ENCODE assay signal across 16 mouse cellular contexts in the genomic region with DNA sequence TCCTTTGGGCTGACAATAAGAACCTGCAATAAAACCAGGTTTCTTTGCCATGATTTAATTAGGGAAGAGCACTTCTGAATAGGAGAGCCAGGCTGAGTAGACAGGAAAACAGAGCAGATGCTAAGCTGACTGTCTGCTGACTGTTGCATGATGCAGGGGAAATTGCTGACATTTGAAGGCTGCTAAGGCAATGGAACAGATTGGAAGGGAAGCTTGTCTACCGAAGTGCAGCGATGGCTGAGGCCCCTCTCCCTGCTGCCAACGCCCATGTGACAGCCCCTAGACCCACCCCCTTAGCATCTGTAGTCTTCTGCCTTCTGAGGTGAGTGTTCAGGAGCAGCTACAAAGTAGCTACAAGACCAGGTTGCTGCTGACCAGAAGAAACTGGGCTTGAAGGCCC. TPM values are rescaled to one million over a fixed set of nuclear protein-coding genes. Genes with fewer than 3 reads are reported as not detected.
DNase-seq lines count a peak whose midpoint lies in the region; ATAC-seq and TF ChIP-seq lines count a peak whose summit lies in the region.
"Had no signal": no experiment of that assay in that cellular context is flagged by ENCODE, and none has a peak within 500 bp of the region (broad histone marks: within the 10 kb centered on the region; RNA-seq: fewer than 3 reads in every experiment).

No protein-coding gene starts in this region.

- 75% methylated on average over 3 of the region's 3 CpGs for WGBS in limb, embryonic 12.5 days
- WGBS in limb, embryonic 10.5 days, result 78% methylated on average over 3 of the region's 3 CpGs
- 79% methylated on average over 3 of the region's 3 CpGs for WGBS in forebrain, embryonic 15.5 days
- WGBS in hindbrain, embryonic 13.5 days, result 80% methylated on average over 3 of the region's 3 CpGs
- 44% methylated on average over 3 of the region's 3 CpGs for WGBS in liver, postnatal 0 days (ENCODE audit: insufficient replicate concordance)

- TF ChIP-seq EP300 in liver, postnatal 0 days (IDR thresholded peaks at IDR 0.05; ENCODE audit: low read depth), result no peak

- no peaks in the 10 kb centered on the region for H3K9me3 ChIP-seq in limb, embryonic 12.5 days
- H3K9me3 ChIP-seq in limb, embryonic 10.5 days (replicated peaks), result no peaks in the 10 kb centered on the region
- H3K9me3 ChIP-seq in forebrain, embryonic 15.5 days, result no peaks in the 10 kb centered on the region
- no peaks in the 10 kb centered on the region for H3K9me3 ChIP-seq in hindbrain, embryonic 13.5 days
- no peaks in the 10 kb centered on the region for H3K9me3 ChIP-seq in liver, postnatal 0 days (ENCODE audit: low read length)
- H3K9me3 ChIP-seq: heart, embryonic 12.5 days had no signal

- H3K4me2 ChIP-seq in limb, embryonic 12.5 days, result no peak overlapping the region
- H3K4me2 ChIP-seq in forebrain, embryonic 15.5 days (replicated peaks), result no peak overlapping the region
- H3K4me2 ChIP-seq in hindbrain, embryonic 13.5 days, result no peak overlapping the region
- no peak overlapping the region for H3K4me2 ChIP-seq in liver, postnatal 0 days (ENCODE audit: low read depth, low read length)
- H3K4me2 ChIP-seq: heart, embryonic 12.5 days; midbrain, embryonic 11.5 days had no signal

- peaks cover 12% of the 10 kb centered on the region for H3K4me1 ChIP-seq in limb, embryonic 12.5 days (replicated peaks)
- H3K4me1 ChIP-seq in limb, embryonic 10.5 days, result peaks cover 14% of the 10 kb centered on the region
- H3K4me1 ChIP-seq in forebrain, embryonic 15.5 days, result peaks cover 6% of the 10 kb centered on the region
- peaks cover 21% of the 10 kb centered on the region for H3K4me1 ChIP-seq in hindbrain, embryonic 13.5 days (replicated peaks)
- H3K4me1 ChIP-seq in liver, postnatal 0 days (ENCODE audit: insufficient read depth), result 0 out of 2 replicates have a peak, but pooled peaks cover 11% of the 10 kb centered on the region

- ATAC-seq in limb, embryonic 12.5 days (ENCODE audit: insufficient number of reproducible peaks, insufficient read depth, low FRiP score, low TSS enrichment, low read depth), result no peak
- ATAC-seq in forebrain, embryonic 15.5 days (replicated peaks), result no peak
- no peak for ATAC-seq in hindbrain, embryonic 13.5 days (ENCODE audit: low FRiP score)
- no peak for ATAC-seq in liver, postnatal 0 days

- TF ChIP-seq CTCF in liver, postnatal 0 days (IDR thresholded peaks at IDR 0.05; ENCODE audit: low read depth), result no peak

- H3K4me3 ChIP-seq in limb, embryonic 12.5 days (replicated peaks), result no peak overlapping the region
- H3K4me3 ChIP-seq in limb, embryonic 10.5 days, result no peak overlapping the region
- H3K4me3 ChIP-seq in forebrain, embryonic 15.5 days, result no peak overlapping the region
- no peak overlapping the region for H3K4me3 ChIP-seq in hindbrain, embryonic 13.5 days
- H3K4me3 ChIP-seq in liver, postnatal 0 days (ENCODE audit: low read depth, low read length), result no peak overlapping the region
- H3K4me3 ChIP-seq: heart, embryonic 12.5 days had no signal

- no peak overlapping the region for H3K9ac ChIP-seq in limb, embryonic 12.5 days (replicated peaks)
- no peak overlapping the region for H3K9ac ChIP-seq in forebrain, embryonic 15.5 days (replicated peaks)
- H3K9ac ChIP-seq in hindbrain, embryonic 13.5 days, result no peak overlapping the region
- H3K9ac ChIP-seq in liver, postnatal 0 days (replicated peaks), result no peak overlapping the region
- H3K9ac ChIP-seq: heart, embryonic 12.5 days had no signal

- 0 out of 2 replicates have a peak overlapping the region, but pooled peaks have one; percentile 19 for H3K27ac ChIP-seq in limb, embryonic 12.5 days
- no peak overlapping the region for H3K27ac ChIP-seq in limb, embryonic 10.5 days
- peak overlapping the region; percentile 41; the same call in 1 of the 2 replicates for H3K27ac ChIP-seq in forebrain, embryonic 15.5 days (replicated peaks)
- no peak overlapping the region for H3K27ac ChIP-seq in hindbrain, embryonic 13.5 days
- no peak overlapping the region for H3K27ac ChIP-seq in liver, postnatal 0 days (ENCODE audit: low read depth)

- DNase-seq in frontal cortex, postnatal 36 days (ENCODE audit: low spot score in 2 of 2), result peak; percentile 16 to 33
- DNase-seq in frontal cortex, postnatal 25 days (ENCODE audit: low spot score in 2 of 2), result no peak
- no peak for DNase-seq in limb, embryonic 10.5 days (ENCODE audit: low spot score)
- peak; percentile 30 to 51 for DNase-seq in layer of hippocampus, postnatal 10 days (ENCODE audit: low spot score in 2 of 2)
- no peak for DNase-seq in liver, postnatal 0 days
- DNase-seq: B cell, adult 2 months; cerebellum, adult 18-20 months; kidney, adult 11 months had no signal

- no peaks in the 10 kb centered on the region for H3K27me3 ChIP-seq in limb, embryonic 12.5 days
- H3K27me3 ChIP-seq in limb, embryonic 10.5 days (ENCODE audit: low read depth, poor library complexity, severe bottlenecking), result no peaks in the 10 kb centered on the region
- no peaks in the 10 kb centered on the region for H3K27me3 ChIP-seq in forebrain, embryonic 15.5 days
- no peaks in the 10 kb centered on the region for H3K27me3 ChIP-seq in hindbrain, embryonic 13.5 days
- no peaks in the 10 kb centered on the region for H3K27me3 ChIP-seq in liver, postnatal 0 days (ENCODE audit: insufficient read depth, low read length)
- H3K27me3 ChIP-seq: heart, embryonic 12.5 days had no signal

- peaks cover 73% of the 10 kb centered on the region for H3K36me3 ChIP-seq in limb, embryonic 12.5 days
- peaks cover 93% of the 10 kb centered on the region for H3K36me3 ChIP-seq in limb, embryonic 10.5 days
- peaks cover 22% of the 10 kb centered on the region for H3K36me3 ChIP-seq in forebrain, embryonic 15.5 days
- H3K36me3 ChIP-seq in hindbrain, embryonic 13.5 days, result peaks cover 68% of the 10 kb centered on the region
- 0 out of 2 replicates have a peak, but pooled peaks cover 2% of the 10 kb centered on the region for H3K36me3 ChIP-seq in liver, postnatal 0 days (replicated peaks; ENCODE audit: insufficient read depth, low read length)

RNA-seq across cellular contexts. Expression of a gene that starts 47.7 kb away (rescaled TPM):
- polyA plus RNA-seq in limb, embryonic 12.5 days (2016; fragmentation: Nextera tagmentation; extraction: Ambion mirVana), result not detected in 2 replicates
- polyA plus RNA-seq in limb, embryonic 10.5 days (2016; fragmentation: Nextera tagmentation; extraction: Ambion mirVana), result not detected in 2 replicates
- polyA plus RNA-seq in forebrain, embryonic 15.5 days (2015; fragmentation: Nextera tagmentation; extraction: Ambion mirVana), result not detected in 2 replicates
- 1 to 10 TPM in 1 of 2 experiments, under 1 TPM in 1; 0.48 to 1.1 TPM for total RNA-seq in layer of hippocampus, postnatal 10 days (2021)
- polyA plus RNA-seq in hindbrain, embryonic 13.5 days (2015; fragmentation: Nextera tagmentation; extraction: Ambion mirVana), result 0.16 TPM in 1 of 2 replicates, not detected in the other
- 0.38 and 0.52 TPM in 2 replicates for polyA plus RNA-seq in liver, postnatal 0 days (2015; fragmentation: Nextera tagmentation; extraction: Ambion mirVana)
- total RNA-seq: liver, adult 2 months had no signal
- polyA plus RNA-seq: lung, postnatal 0 days; midbrain, embryonic 11.5 days; neural tube, embryonic 11.5 days had no signal

Comparison
In these comparisons a context has a peak if more than half of its experiments do, and no peak if none do; other contexts are left out.
1. DNase-seq: peak in frontal cortex, postnatal 36 days (2 of 2) and layer of hippocampus, postnatal 10 days (2 of 2); none in frontal cortex, postnatal 25 days (0 of 2), limb, embryonic 10.5 days (single experiment) and liver, postnatal 0 days (single experiment).
2. H3K27ac ChIP-seq: peak in limb, embryonic 12.5 days (single experiment) and forebrain, embryonic 15.5 days (single experiment); none in limb, embryonic 10.5 days (single experiment), hindbrain, embryonic 13.5 days (single experiment) and liver, postnatal 0 days (single experiment).